Mouse (Mus musculus): Measurements from ENCODE around the gene Msl1.

The Msl1 gene

GRCm38 (mm10) chr11:98764091-98764490 lies 31.2 kb upstream of the Msl1 start:
- DNase-seq (ENCODE audit: low spot score in 2 of 2): no peak

- no peak for DNase-seq (ENCODE audit: low spot score in 2 of 2)
Measured at GRCm38 (mm10) chr11:98764746-98765145, 30.6 kb upstream of the Msl1 start.

GRCm38 (mm10) chr11:98765421-98766309 lies 29.7 kb upstream of the Msl1 start:
- no peak for DNase-seq (ENCODE audit: low spot score in 2 of 2)

- DNase-seq (ENCODE audit: low spot score in 2 of 2): no peak
Measured at GRCm38 (mm10) chr11:98766346-98766745, 29.0 kb upstream of the Msl1 start.

- no peak for DNase-seq (ENCODE audit: low spot score in 2 of 2)
Measured at GRCm38 (mm10) chr11:98766816-98767215, 28.5 kb upstream of the Msl1 start.

- no peak for DNase-seq (ENCODE audit: low spot score in 2 of 2)
Measured at GRCm38 (mm10) chr11:98767276-98767675, 28.0 kb upstream of the Msl1 start.

- DNase-seq (ENCODE audit: low spot score in 2 of 2): no peak
Measured at GRCm38 (mm10) chr11:98767713-98768112, 27.6 kb upstream of the Msl1 start.

GRCm38 (mm10) chr11:98768127-98769006 lies 26.9 kb upstream of the Msl1 start:
- DNase-seq (ENCODE audit: low spot score in 2 of 2): no peak

- no peak for DNase-seq (ENCODE audit: low spot score in 2 of 2)
Measured at GRCm38 (mm10) chr11:98769007-98769954, 26.0 kb upstream of the Msl1 start.

- no peak for DNase-seq (ENCODE audit: low spot score in 2 of 2)
Measured at GRCm38 (mm10) chr11:98770096-98770975, 25.0 kb upstream of the Msl1 start.

- no peak for DNase-seq (ENCODE audit: low spot score in 2 of 2)
Measured at GRCm38 (mm10) chr11:98771131-98771530, 24.2 kb upstream of the Msl1 start.

- no peak for DNase-seq (ENCODE audit: low spot score in 2 of 2)
Measured at GRCm38 (mm10) chr11:98771844-98772525, 23.3 kb upstream of the Msl1 start.

- DNase-seq (ENCODE audit: low spot score in 2 of 2): no peak
Measured at GRCm38 (mm10) chr11:98772667-98773171, 22.6 kb upstream of the Msl1 start.

- DNase-seq (ENCODE audit: low spot score in 2 of 2): peak; percentile 99 to 100
Measured at GRCm38 (mm10) chr11:98773635-98774295, 21.6 kb upstream of the Msl1 start.

- DNase-seq (ENCODE audit: low spot score in 2 of 2): no peak
Measured at GRCm38 (mm10) chr11:98774582-98775347, 20.6 kb upstream of the Msl1 start, which contains the start of gene Nr1d1. Gene Nr1d1 (minus strand): TSS chr11:98775333.

GRCm38 (mm10) chr11:98775348-98776051 lies 19.8 kb upstream of the Msl1 start:
- peak; percentile 100 for DNase-seq (ENCODE audit: low spot score in 2 of 2)

GRCm38 (mm10) chr11:98776052-98776764 lies 19.1 kb upstream of the Msl1 start:
- DNase-seq (ENCODE audit: low spot score in 2 of 2): no peak
